Mouse (Mus musculus): ENCODE results near the gene Baiap2. TPM values are rescaled to one million over a fixed set of nuclear protein-coding genes. Genes with fewer than 3 reads are reported as not detected.

Gene Baiap2
- polyA plus RNA-seq, 1 experiment = 78.1 TPM

DNA sequence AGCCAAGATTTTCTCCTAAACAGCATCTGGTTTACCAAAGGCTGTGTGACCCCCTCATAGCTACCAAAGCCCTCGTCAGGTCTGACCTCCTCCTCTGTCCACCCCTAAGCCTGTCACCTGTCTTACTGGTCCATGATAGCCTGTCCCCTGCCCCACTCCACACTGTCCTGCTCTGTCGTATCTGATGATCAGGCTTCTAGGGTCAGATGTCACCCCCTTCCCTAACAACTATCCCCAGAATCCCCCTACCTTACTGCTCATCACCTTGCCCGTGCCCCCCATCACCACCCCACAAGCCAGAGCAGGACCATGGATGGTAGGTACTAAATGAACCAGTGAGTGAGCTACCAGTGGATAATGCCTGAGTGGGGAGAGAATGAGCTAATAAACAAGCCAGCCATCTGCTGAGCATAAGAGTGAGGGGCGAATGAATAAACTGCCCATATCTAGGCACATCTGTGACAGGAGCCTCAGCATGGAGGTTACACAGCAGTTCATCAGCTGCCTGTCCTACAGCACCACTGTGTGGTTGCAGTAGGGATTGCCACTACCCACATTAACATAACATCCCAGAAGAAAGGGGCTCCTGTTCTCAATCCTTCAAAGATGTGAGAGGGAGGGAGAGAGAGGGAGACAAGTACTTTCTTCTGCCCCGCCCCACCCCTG is 37.8 kb upstream of the Baiap2 start:
- peak; percentile 64 for DNase-seq
- no peak for TF ChIP-seq POLR2A (IDR thresholded peaks at IDR 0.05; ENCODE audit: low read depth, low read length)
- TF ChIP-seq CTCF (conservative IDR thresholded peaks at IDR 0.05; ENCODE audit: insufficient read depth, insufficient read length, low read depth, low read length) = peak; percentile 96
- Histone ChIP-seq H3K27me3 (replicated peaks; ENCODE audit: control insufficient read depth, insufficient read depth, low read length) (no peaks in the 10 kb centered on the region), H3K4me3 (ENCODE audit: insufficient read depth, low read depth, low read length) (no peak overlapping the region), H3K36me3 (ENCODE audit: control insufficient read depth, insufficient read depth, low read length) (no peaks in the 10 kb centered on the region), H3K27ac (ENCODE audit: insufficient read depth, low read depth, low read length) (no peak overlapping the region), H3K4me1 (ENCODE audit: control insufficient read depth, insufficient read depth, low read length) (no peaks in the 10 kb centered on the region)
- 29% methylated on average over 5 of the region's 5 CpGs for WGBS

DNA sequence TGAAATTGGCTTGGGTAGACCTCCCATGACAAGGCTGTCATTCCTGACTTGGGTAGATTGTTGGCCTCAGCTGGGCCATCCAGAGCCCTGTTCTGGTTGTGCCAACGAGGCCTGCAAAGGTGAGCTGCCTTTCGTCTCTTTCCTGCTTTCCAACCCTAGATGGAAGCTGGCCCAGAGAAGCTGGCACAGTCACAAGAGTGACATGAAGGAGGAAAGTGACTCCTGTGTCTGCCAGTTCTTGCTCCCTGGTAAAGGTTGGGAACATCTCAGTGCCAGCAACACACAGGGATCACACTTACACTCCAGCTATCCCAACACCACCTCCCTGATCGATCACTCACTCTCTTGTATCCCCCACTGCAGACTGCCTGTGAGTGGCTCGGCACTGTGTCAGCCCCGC is 36.8 kb upstream of the Baiap2 start:
- H3K36me3 ChIP-seq (ENCODE audit: control insufficient read depth, insufficient read depth, low read length) = no peaks in the 10 kb centered on the region
- no peaks in the 10 kb centered on the region for H3K27me3 ChIP-seq (replicated peaks; ENCODE audit: control insufficient read depth, insufficient read depth, low read length)
- TF ChIP-seq CTCF (conservative IDR thresholded peaks at IDR 0.05; ENCODE audit: insufficient read depth, insufficient read length, low read depth, low read length) (no peak), POLR2A (IDR thresholded peaks at IDR 0.05; ENCODE audit: low read depth, low read length) (no peak)
- WGBS = 84% methylated on average over 5 of the region's 5 CpGs
- H3K4me1 ChIP-seq (ENCODE audit: control insufficient read depth, insufficient read depth, low read length) = no peaks in the 10 kb centered on the region
- no peak overlapping the region for H3K4me3 ChIP-seq (ENCODE audit: insufficient read depth, low read depth, low read length)
- DNase-seq = no peak
- no peak overlapping the region for H3K27ac ChIP-seq (ENCODE audit: insufficient read depth, low read depth, low read length)

DNA sequence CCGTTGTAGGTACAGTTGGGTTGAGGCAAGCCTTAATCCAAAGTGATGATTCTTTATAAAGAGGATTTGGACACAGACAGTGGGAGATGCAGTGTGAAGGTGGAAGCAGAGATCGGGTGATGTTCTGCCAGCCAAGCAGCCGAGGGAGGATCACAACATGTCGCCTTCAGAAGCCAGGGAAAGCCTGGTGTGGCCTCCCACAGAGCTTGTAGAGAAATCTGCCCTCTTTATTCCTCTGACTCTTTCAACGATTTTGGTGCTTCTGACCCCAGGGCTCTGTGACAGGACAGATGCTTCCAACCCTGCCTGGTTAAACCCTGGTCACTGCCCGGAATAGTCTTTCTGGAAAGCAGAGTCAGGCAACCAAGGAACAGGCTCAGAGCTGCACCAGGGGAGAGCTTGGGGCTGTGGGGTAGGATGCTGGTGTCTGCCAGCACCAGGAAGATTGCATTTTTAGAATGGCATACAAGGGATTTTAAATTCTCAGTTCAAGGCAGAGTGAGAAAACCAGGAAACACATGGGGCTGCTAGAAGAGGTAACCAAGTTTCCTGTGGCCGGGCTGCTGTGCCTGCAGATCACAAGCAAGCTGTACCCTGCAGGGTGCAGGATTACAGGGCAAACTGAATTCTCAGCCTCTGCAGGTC is 35.4 kb upstream of the Baiap2 start:
- no peak for DNase-seq
- Histone ChIP-seq H3K27ac (ENCODE audit: insufficient read depth, low read depth, low read length) (no peak overlapping the region), H3K4me3 (ENCODE audit: insufficient read depth, low read depth, low read length) (no peak overlapping the region), H3K27me3 (replicated peaks; ENCODE audit: control insufficient read depth, insufficient read depth, low read length) (no peaks in the 10 kb centered on the region), H3K4me1 (ENCODE audit: control insufficient read depth, insufficient read depth, low read length) (no peaks in the 10 kb centered on the region), H3K36me3 (ENCODE audit: control insufficient read depth, insufficient read depth, low read length) (no peaks in the 10 kb centered on the region)
- TF ChIP-seq CTCF (conservative IDR thresholded peaks at IDR 0.05; ENCODE audit: insufficient read depth, insufficient read length, low read depth, low read length) = no peak
- TF ChIP-seq POLR2A (IDR thresholded peaks at IDR 0.05; ENCODE audit: low read depth, low read length) = no peak
- 37% methylated on average over 7 of the region's 7 CpGs for WGBS

DNA sequence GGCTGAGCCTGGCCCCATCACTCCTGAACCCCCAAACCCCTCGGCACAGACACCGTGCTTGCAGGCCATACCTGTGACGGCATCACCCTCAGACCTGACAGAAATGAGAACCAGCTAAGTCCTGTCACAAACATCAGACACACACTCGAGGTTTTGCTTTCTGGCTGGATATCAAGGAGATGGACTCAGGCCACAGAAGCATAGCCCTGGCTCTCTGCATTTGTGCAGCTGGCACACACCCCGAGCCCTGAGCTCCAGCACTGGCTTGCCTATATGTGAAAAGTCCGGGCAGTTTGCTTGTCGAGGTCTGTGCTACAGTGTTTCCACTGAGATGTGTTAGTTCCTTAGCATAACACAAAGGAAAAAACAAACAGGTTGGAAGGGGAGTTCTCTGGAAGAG is 34.9 kb upstream of the Baiap2 start:
- H3K36me3 ChIP-seq (ENCODE audit: control insufficient read depth, insufficient read depth, low read length) = no peaks in the 10 kb centered on the region
- TF ChIP-seq POLR2A (IDR thresholded peaks at IDR 0.05; ENCODE audit: low read depth, low read length) (no peak), CTCF (conservative IDR thresholded peaks at IDR 0.05; ENCODE audit: insufficient read depth, insufficient read length, low read depth, low read length) (no peak)
- H3K27ac ChIP-seq (ENCODE audit: insufficient read depth, low read depth, low read length) = no peak overlapping the region
- H3K27me3 ChIP-seq (replicated peaks; ENCODE audit: control insufficient read depth, insufficient read depth, low read length) = no peaks in the 10 kb centered on the region
- H3K4me1 ChIP-seq (ENCODE audit: control insufficient read depth, insufficient read depth, low read length) = peaks cover 4% of the 10 kb centered on the region; the same call in 1 of the 2 replicates
- 56% methylated on average over 7 of the region's 7 CpGs for WGBS
- H3K4me3 ChIP-seq (ENCODE audit: insufficient read depth, low read depth, low read length) = no peak overlapping the region
- DNase-seq = no peak

DNA sequence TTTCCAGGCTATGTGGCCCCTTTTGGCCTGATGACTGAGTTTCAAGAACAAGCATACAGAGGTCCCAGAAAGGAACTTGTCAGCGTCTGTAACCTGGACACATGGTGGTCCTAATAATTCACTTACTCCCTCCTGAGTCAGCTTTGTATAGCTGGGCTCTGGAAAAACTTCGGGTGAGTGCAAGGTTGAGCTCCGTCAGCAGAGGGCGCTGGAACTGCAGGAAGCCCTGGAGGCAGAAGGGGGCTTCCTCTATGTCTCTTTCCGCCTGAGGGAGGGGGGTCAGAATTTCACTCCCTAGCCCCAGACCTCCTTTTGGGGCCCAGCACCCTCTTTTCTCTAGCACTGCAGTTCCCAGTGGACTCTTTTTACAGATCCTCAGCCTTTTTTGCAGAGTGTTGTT is 33.1 kb upstream of the Baiap2 start:
- WGBS = under 1% methylated on average over 5 of the region's 5 CpGs
- Histone ChIP-seq H3K4me1 (ENCODE audit: control insufficient read depth, insufficient read depth, low read length) (peaks cover 11% of the 10 kb centered on the region; the same call in 1 of the 2 replicates), H3K27me3 (replicated peaks; ENCODE audit: control insufficient read depth, insufficient read depth, low read length) (no peaks in the 10 kb centered on the region), H3K4me3 (ENCODE audit: insufficient read depth, low read depth, low read length) (no peak overlapping the region), H3K27ac (ENCODE audit: insufficient read depth, low read depth, low read length) (no peak overlapping the region), H3K36me3 (ENCODE audit: control insufficient read depth, insufficient read depth, low read length) (no peaks in the 10 kb centered on the region)
- TF ChIP-seq CTCF (conservative IDR thresholded peaks at IDR 0.05; ENCODE audit: insufficient read depth, insufficient read length, low read depth, low read length) (peak; percentile 87), POLR2A (IDR thresholded peaks at IDR 0.05; ENCODE audit: low read depth, low read length) (no peak)
- DNase-seq = peak; percentile 62

DNA sequence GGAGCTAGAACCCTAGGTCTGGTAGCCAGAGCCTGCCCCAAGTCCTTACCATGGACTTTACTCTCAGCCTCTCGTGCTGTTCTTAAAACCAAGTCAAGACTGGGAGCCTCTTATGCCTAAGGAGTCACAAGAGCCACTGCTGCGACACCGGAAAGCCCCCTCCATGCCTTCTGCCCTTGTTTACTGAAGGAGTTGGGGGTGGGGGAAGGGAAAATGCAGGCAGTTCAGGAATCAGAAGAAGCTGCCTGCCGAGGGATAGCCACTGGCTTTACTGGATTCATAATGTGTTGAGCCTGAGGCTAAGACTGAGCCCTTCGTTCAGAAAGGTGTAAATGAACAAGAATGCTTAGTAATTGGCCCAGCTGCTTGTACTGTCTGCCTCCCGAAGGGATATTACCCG is 29.7 kb upstream of the Baiap2 start:
- DNase-seq = no peak
- peaks cover 37% of the 10 kb centered on the region for H3K4me1 ChIP-seq (ENCODE audit: control insufficient read depth, insufficient read depth, low read length)
- H3K27me3 ChIP-seq (replicated peaks; ENCODE audit: control insufficient read depth, insufficient read depth, low read length) = no peaks in the 10 kb centered on the region
- no peaks in the 10 kb centered on the region for H3K36me3 ChIP-seq (ENCODE audit: control insufficient read depth, insufficient read depth, low read length)
- TF ChIP-seq CTCF (conservative IDR thresholded peaks at IDR 0.05; ENCODE audit: insufficient read depth, insufficient read length, low read depth, low read length) (no peak), POLR2A (IDR thresholded peaks at IDR 0.05; ENCODE audit: low read depth, low read length) (no peak)
- 11% methylated on average over 7 of the region's 7 CpGs for WGBS
- peak overlapping the region; percentile 91 for H3K27ac ChIP-seq (ENCODE audit: insufficient read depth, low read depth, low read length)
- H3K4me3 ChIP-seq (ENCODE audit: insufficient read depth, low read depth, low read length) = peak overlapping the region; percentile 77

- TF ChIP-seq CTCF (conservative IDR thresholded peaks at IDR 0.05; ENCODE audit: insufficient read depth, insufficient read length, low read depth, low read length) = 0 out of 2 replicates have a peak, but pooled peaks have one; percentile 17
- no peak for TF ChIP-seq POLR2A (IDR thresholded peaks at IDR 0.05; ENCODE audit: low read depth, low read length)
- Histone ChIP-seq H3K36me3 (ENCODE audit: control insufficient read depth, insufficient read depth, low read length) (no peaks in the 10 kb centered on the region), H3K4me1 (ENCODE audit: control insufficient read depth, insufficient read depth, low read length) (peaks cover 38% of the 10 kb centered on the region), H3K27me3 (replicated peaks; ENCODE audit: control insufficient read depth, insufficient read depth, low read length) (no peaks in the 10 kb centered on the region), H3K4me3 (ENCODE audit: insufficient read depth, low read depth, low read length) (peak within 1 kb of the TSS; percentile 77), H3K27ac (ENCODE audit: insufficient read depth, low read depth, low read length) (peak within 1 kb of the TSS; percentile 91)
- under 1% methylated on average over 48 of the region's 48 CpGs for WGBS
- DNase-seq = peak; percentile 94
Measured at GRCm38 (mm10) chr11:119913291-119913934, 29.1 kb upstream of the Baiap2 start, which contains the start of gene Chmp6. Chmp6 (plus strand) TSS chr11:119913441.

Data from kidney, adult 2 months (tissue).